Mouse (Mus musculus) midbrain, embryonic 14.5 days (tissue): ENCODE data around the gene Prkch. TPM values are rescaled to one million over a fixed set of nuclear protein-coding genes. Genes with fewer than 3 reads are reported as not detected.

Experiments
- ATAC-seq: fragments of 200-750 bp; cut with Nextera tagmentation; 2 replicates; pipeline ENCODE4 v1.8.0; 2017; ENCODE audit warnings: moderate number of reproducible peaks, moderate library complexity; ENCODE audit not compliant: low FRiP score, low TSS enrichment
- DNase-seq: peaks from one replicate; pipeline ENCODE4 v3.0.0-alpha.2; 2015
- H3K27ac ChIP-seq: fragments of 300-500 bp; sonication (generic); replicated peaks from 2 replicates; pipeline ENCODE4 v1.5.1; 2014; ENCODE audit warnings: mild to moderate bottlenecking, low read depth, low read length, moderate library complexity
- H3K27me3 ChIP-seq: fragments of 300-500 bp; sonication (generic); 2 replicates; pipeline ENCODE4 v1.6.1; 2014; ENCODE audit warnings: low read length, control low read depth, mixed read lengths; ENCODE audit not compliant: control insufficient read depth, insufficient read depth
- H3K36me3 ChIP-seq: fragments of 300-500 bp; sonication (generic); 2 replicates; pipeline ENCODE4 v1.6.1; 2014; ENCODE audit warnings: low read length, control low read depth; ENCODE audit not compliant: control insufficient read depth, insufficient read depth
- H3K4me1 ChIP-seq: fragments of 300-500 bp; sonication (generic); 2 replicates; pipeline ENCODE4 v1.6.1; 2014; ENCODE audit warnings: mild to moderate bottlenecking, antibody characterized with exemption, low read length, control low read depth; ENCODE audit not compliant: control insufficient read depth, insufficient read depth
- H3K4me2 ChIP-seq: fragments of 300-500 bp; sonication (generic); 2 replicates; pipeline ENCODE4 v1.6.1; 2014; ENCODE audit warnings: mild to moderate bottlenecking, low read length, moderate library complexity
- H3K4me3 ChIP-seq: fragments of 300-500 bp; sonication (generic); replicated peaks from 2 replicates; pipeline ENCODE4 v1.5.1; 2014; ENCODE audit warnings: low read depth, low read length
- H3K9ac ChIP-seq: fragments of 300-500 bp; sonication (generic); replicated peaks from 2 replicates; pipeline ENCODE4 v1.6.1; 2014; ENCODE audit warnings: mild to moderate bottlenecking, low read length, moderate library complexity
- H3K9me3 ChIP-seq: fragments of 300-500 bp; sonication (generic); 2 replicates; pipeline ENCODE4 v1.6.1; 2016; ENCODE audit warnings: low read length, control low read depth, mixed read lengths; ENCODE audit not compliant: control insufficient read depth
- WGBS: fragments of 180-500 bp; shearing (Covaris S2); extraction: QIAGEN DNeasy Blood & Tissue Kit; methylation state at CpG from one replicate; pipeline ENCODE4 v1.1.7; 2014; 5-methylcytosine and 5-hydroxymethylcytosine counted together
- polyA plus RNA-seq: library from polyadenylated mRNA; unstranded; fragments of >200 nt; fragmentation: Nextera tagmentation; extraction: Ambion mirVana; gene quantifications from 2 replicates; pipeline ENCODE4 v1.2.1, GENCODE M21; 2014

Prkch gene
- polyA plus RNA-seq, 1 experiment from 2014 or later: 8.7 TPM

DNA sequence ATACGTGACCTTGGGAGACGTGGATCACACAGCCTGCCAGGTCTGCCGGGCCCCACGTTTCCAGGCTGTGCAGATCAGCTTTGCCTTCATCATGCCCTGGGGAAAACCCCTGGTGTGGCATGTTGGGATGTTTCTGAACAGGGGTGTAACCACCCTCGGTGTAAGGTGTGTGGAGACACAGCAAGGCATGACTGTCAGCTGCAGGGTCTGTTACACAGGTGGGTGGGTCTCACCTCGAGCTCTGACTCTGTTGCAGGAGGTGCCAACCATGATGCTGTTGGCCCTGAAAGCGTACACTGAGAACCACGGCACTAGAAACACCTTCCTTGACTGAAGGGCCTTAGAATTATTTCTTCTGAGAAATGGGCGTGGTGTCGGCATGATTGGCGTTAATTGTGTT is 46.6 kb downstream of the Prkch start:
- H3K9me3 ChIP-seq: no peaks in the 10 kb centered on the region
- WGBS: 87% methylated on average over 11 of the region's 11 CpGs
- H3K4me3 ChIP-seq: no peak overlapping the region
- no peak overlapping the region for H3K4me2 ChIP-seq
- H3K27ac ChIP-seq: no peak overlapping the region
- ATAC-seq (no peak), DNase-seq (no peak)
- H3K36me3 ChIP-seq: no peaks in the 10 kb centered on the region
- no peaks in the 10 kb centered on the region for H3K27me3 ChIP-seq
- H3K9ac ChIP-seq: no peak overlapping the region
- H3K4me1 ChIP-seq: no peaks in the 10 kb centered on the region

- H3K4me1 ChIP-seq: no peaks in the 10 kb centered on the region
- no peaks in the 10 kb centered on the region for H3K27me3 ChIP-seq
- DNase-seq: no peak
- H3K27ac ChIP-seq: no peak overlapping the region
- H3K9ac ChIP-seq: no peak overlapping the region
- no peaks in the 10 kb centered on the region for H3K36me3 ChIP-seq
- H3K9me3 ChIP-seq: no peaks in the 10 kb centered on the region
- no peak overlapping the region for H3K4me3 ChIP-seq
- ATAC-seq: no peak
- 23% methylated on average over 8 of the region's 8 CpGs for WGBS
- H3K4me2 ChIP-seq: no peak overlapping the region
These were observed 48.2 kb downstream of the Prkch start for GRCm38 (mm10) chr12:73632671-73633244.

DNA sequence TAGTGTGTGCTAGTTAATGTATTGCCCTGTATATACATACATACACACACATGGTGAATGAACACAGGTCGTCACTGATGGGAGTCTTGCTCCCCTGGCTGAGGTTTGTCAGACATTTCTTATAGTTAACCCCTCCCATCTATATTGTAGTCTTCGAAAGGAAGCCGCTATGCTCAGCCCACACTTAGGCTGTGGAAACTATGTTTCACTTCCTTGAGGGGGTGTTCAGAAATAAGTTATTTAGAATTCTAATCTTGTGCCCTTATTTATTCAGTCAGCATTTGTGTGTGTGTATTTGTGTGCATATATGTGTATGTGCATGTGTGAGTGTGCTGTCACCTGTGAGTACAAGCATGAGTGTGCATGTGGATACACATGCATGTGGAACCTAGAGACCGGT is 49.1 kb downstream of the Prkch start:
- WGBS: 91% methylated on average over 4 of the region's 4 CpGs
- Histone ChIP-seq H3K9ac (no peak overlapping the region), H3K36me3 (no peaks in the 10 kb centered on the region), H3K4me3 (no peak overlapping the region), H3K4me2 (no peak overlapping the region), H3K27ac (no peak overlapping the region), H3K9me3 (no peaks in the 10 kb centered on the region), H3K27me3 (no peaks in the 10 kb centered on the region), H3K4me1 (no peaks in the 10 kb centered on the region)
- ATAC-seq: no peak
- no peak for DNase-seq

DNA sequence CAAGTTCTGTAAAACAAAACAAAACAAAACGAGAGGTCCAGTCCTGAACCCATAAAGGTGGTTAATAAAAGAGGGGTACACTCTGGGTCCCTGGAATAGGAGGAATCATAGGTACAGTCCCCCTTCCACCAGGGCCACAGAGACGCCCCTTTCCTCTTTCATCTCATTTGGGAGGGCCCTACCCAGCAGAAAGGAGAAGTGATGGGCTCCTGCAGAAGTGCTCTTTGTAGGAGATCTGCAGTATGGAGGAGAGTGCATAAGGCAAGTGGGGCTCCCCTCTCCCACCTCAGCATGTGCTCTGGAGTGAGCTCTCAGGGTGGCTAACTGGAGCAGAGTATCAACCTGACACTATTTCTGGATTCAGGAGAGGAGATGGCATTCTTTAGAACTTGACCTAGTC is 55.0 kb downstream of the Prkch start:
- WGBS: 78% methylated on average over 2 of the region's 2 CpGs
- no peak overlapping the region for H3K4me2 ChIP-seq
- H3K4me3 ChIP-seq: no peak overlapping the region

DNA sequence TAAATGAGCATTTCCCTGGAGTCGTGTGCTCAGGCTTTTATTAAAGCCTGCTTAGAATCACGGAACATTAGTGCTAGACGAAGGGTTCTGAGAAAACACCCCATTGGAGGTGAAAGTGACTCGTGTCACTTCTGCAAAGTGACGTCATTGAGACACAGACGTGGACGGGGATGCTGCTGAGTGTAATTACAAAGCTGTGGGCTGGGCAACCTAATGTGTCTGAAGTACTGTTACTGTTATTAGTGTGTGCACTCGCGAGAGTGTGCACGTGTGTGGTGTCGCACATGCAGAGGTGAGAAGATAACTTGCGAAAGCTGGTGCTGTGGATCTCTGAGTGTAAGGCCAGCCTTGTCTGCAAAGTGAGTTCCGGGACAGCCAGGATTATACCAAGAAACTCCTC is 56.6 kb downstream of the Prkch start:
- no peak for ATAC-seq

More for the DNA sequence above, 55.0 kb downstream of the Prkch start:
- DNase-seq (no peak), ATAC-seq (no peak)
- no peaks in the 10 kb centered on the region for H3K36me3 ChIP-seq
- H3K27ac ChIP-seq: no peak overlapping the region
- no peak overlapping the region for H3K9ac ChIP-seq
- no peaks in the 10 kb centered on the region for H3K9me3 ChIP-seq
- no peaks in the 10 kb centered on the region for H3K27me3 ChIP-seq
- H3K4me1 ChIP-seq: no peaks in the 10 kb centered on the region

GRCm38 (mm10) chr12:73645216-73645615 is 60.6 kb downstream of the Prkch start:
- Histone ChIP-seq H3K27ac (no peak overlapping the region), H3K4me3 (no peak overlapping the region), H3K36me3 (no peaks in the 10 kb centered on the region), H3K9me3 (no peaks in the 10 kb centered on the region), H3K27me3 (no peaks in the 10 kb centered on the region), H3K4me1 (no peaks in the 10 kb centered on the region), H3K4me2 (no peak overlapping the region), H3K9ac (no peak overlapping the region)
- DNase-seq (no peak), ATAC-seq (no peak)
- 89% methylated on average over 6 of the region's 6 CpGs for WGBS

More for the DNA sequence above, 56.6 kb downstream of the Prkch start:
- Histone ChIP-seq H3K36me3 (no peaks in the 10 kb centered on the region), H3K27ac (no peak overlapping the region), H3K9ac (no peak overlapping the region), H3K9me3 (no peaks in the 10 kb centered on the region), H3K4me1 (no peaks in the 10 kb centered on the region), H3K4me2 (no peak overlapping the region), H3K4me3 (no peak overlapping the region), H3K27me3 (no peaks in the 10 kb centered on the region)
- 89% methylated on average over 13 of the region's 13 CpGs for WGBS
- no peak for DNase-seq

DNA sequence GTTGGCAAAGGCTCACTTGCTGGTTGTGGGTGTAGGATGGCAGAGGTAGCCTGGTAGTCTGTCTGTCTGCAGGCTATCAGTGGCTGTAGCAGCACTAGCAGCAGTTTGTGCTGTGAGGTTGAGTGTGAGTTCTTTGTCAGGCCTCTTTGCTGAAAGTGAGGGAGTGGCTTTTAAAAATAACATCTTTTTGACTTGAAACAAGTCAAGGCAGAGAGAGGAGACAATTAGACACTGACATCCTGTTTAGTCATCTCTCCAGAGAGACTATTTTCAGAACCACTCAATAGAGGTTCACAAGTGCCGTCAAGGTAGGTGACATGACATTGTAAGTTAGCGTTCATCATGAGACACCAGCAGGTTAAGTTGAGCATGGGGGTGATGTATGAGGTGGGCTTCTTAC is 63.1 kb downstream of the Prkch start:
- ATAC-seq (no peak), DNase-seq (no peak)
- H3K9me3 ChIP-seq: no peaks in the 10 kb centered on the region
- H3K36me3 ChIP-seq: no peaks in the 10 kb centered on the region
- no peak overlapping the region for H3K9ac ChIP-seq
- no peak overlapping the region for H3K27ac ChIP-seq
- H3K4me3 ChIP-seq: no peak overlapping the region
- no peak overlapping the region for H3K4me2 ChIP-seq
- no peaks in the 10 kb centered on the region for H3K4me1 ChIP-seq
- 96% methylated on average over 2 of the region's 2 CpGs for WGBS
- no peaks in the 10 kb centered on the region for H3K27me3 ChIP-seq

GRCm38 (mm10) chr12:73656568-73657204 is 72.1 kb downstream of the Prkch start:
- DNase-seq: no peak
- 86% methylated on average over 18 of the region's 18 CpGs for WGBS
- Histone ChIP-seq H3K36me3 (no peaks in the 10 kb centered on the region), H3K9ac (no peak overlapping the region), H3K4me3 (no peak overlapping the region), H3K4me1 (no peaks in the 10 kb centered on the region), H3K4me2 (no peak overlapping the region), H3K9me3 (no peaks in the 10 kb centered on the region), H3K27me3 (no peaks in the 10 kb centered on the region), H3K27ac (no peak overlapping the region)
- no peak for ATAC-seq

DNA sequence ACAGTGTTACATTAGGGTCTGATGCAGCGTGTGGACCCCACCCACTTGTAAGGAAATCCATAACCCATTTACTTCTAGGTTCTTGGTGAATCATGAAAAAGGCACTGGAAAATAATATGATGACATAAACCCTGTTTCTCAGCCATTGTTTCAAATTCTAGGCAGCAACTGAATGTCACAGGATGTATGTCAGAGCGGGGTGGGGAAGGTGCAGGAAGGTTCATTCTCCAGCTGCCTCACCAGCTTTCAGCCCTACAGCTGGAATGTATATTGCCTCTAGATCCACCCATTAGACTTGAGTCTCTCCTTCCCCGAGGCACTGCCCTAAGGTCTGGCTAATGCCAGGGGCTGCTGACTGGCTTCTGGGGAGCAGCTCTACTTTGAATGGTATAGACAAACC is 78.8 kb downstream of the Prkch start:
- DNase-seq: no peak
- no peaks in the 10 kb centered on the region for H3K36me3 ChIP-seq
- H3K9me3 ChIP-seq: no peaks in the 10 kb centered on the region
- no peak overlapping the region for H3K9ac ChIP-seq
- H3K27ac ChIP-seq: no peak overlapping the region
- H3K4me1 ChIP-seq: no peaks in the 10 kb centered on the region
- H3K4me3 ChIP-seq: no peak overlapping the region
- no peak for ATAC-seq
- WGBS: 92% methylated on average over 3 of the region's 3 CpGs
- H3K4me2 ChIP-seq: no peak overlapping the region
- H3K27me3 ChIP-seq: no peaks in the 10 kb centered on the region
